Mouse (Mus musculus) heart, embryonic 12.5 days (tissue): ENCODE measurements around the gene Gm20388. TPM values are rescaled to one million over a fixed set of nuclear protein-coding genes. Genes with fewer than 3 reads are reported as not detected.

Experiments
- ATAC-seq: fragments of 200-750 bp; cut with Nextera tagmentation; 2 replicates; pipeline ENCODE4 v1.8.0; 2017; ENCODE audit warnings: moderate TSS enrichment, moderate library complexity; ENCODE audit not compliant: insufficient number of reproducible peaks, low FRiP score
- H3K27ac ChIP-seq: fragments of 300-500 bp; sonication (generic); 2 replicates; pipeline ENCODE4 v1.5.1; 2016; ENCODE audit warnings: mild to moderate bottlenecking, moderate library complexity; ENCODE audit not compliant: poor library complexity, severe bottlenecking
- H3K27me3 ChIP-seq: fragments of 300-500 bp; sonication (generic); replicated peaks from 2 replicates; pipeline ENCODE4 v1.6.1; 2016; ENCODE audit warnings: mild to moderate bottlenecking, moderate library complexity
- H3K36me3 ChIP-seq: fragments of 300-500 bp; sonication (generic); 2 replicates; pipeline ENCODE4 v1.6.1; 2016; ENCODE audit warnings: mild to moderate bottlenecking, moderate library complexity
- H3K4me1 ChIP-seq: fragments of 300-500 bp; sonication (generic); replicated peaks from 2 replicates; pipeline ENCODE4 v1.6.1; 2016; ENCODE audit warnings: mild to moderate bottlenecking
- H3K4me2 ChIP-seq: fragments of 300-500 bp; sonication (generic); 2 replicates; pipeline ENCODE4 v1.6.1; 2016; ENCODE audit warnings: mild to moderate bottlenecking, moderate library complexity
- H3K4me3 ChIP-seq: fragments of 300-500 bp; sonication (generic); 2 replicates; pipeline ENCODE4 v1.5.1; 2016; ENCODE audit warnings: mild to moderate bottlenecking
- H3K9ac ChIP-seq: fragments of 300-500 bp; sonication (generic); 2 replicates; pipeline ENCODE4 v1.6.1; 2016; ENCODE audit warnings: mild to moderate bottlenecking, moderate library complexity
- H3K9me3 ChIP-seq: fragments of 300-500 bp; sonication (generic); replicated peaks from 2 replicates; pipeline ENCODE4 v1.6.1; 2016; ENCODE audit warnings: mild to moderate bottlenecking, moderate library complexity
- WGBS: fragments of 180-500 bp; shearing (Covaris S2); methylation state at CpG from one replicate; pipeline ENCODE4 v1.1.7; 2016; 5-methylcytosine and 5-hydroxymethylcytosine counted together
- polyA plus RNA-seq: library from polyadenylated mRNA; unstranded; fragments of >200 nt; fragmentation: Nextera tagmentation; extraction: Ambion mirVana; gene quantifications from 2 replicates; pipeline ENCODE4 v1.2.1, GENCODE M21; 2016

The Gm20388 gene
- polyA plus RNA-seq, 1 experiment from 2014 or later = not detected

GRCm38 (mm10) chr8:120426105-120426504 is 515.5 kb downstream of the Gm20388 start:
- H3K36me3 ChIP-seq = no peaks in the 10 kb centered on the region
- H3K27ac ChIP-seq = peak overlapping the region; percentile 83
- no peak overlapping the region for H3K4me3 ChIP-seq
- H3K4me2 ChIP-seq = peak overlapping the region; percentile 28; the same call in 1 of the 2 replicates
- peak; percentile 1; the same call in 1 of the 2 replicates for ATAC-seq
- no peaks in the 10 kb centered on the region for H3K9me3 ChIP-seq
- peaks cover 71% of the 10 kb centered on the region for H3K4me1 ChIP-seq
- no peaks in the 10 kb centered on the region for H3K27me3 ChIP-seq
- peak overlapping the region; percentile 16; the same call in 1 of the 2 replicates for H3K9ac ChIP-seq
- 24% methylated on average over 1 of the region's 1 CpGs for WGBS

- H3K4me2 ChIP-seq = no peak overlapping the region
- no peaks in the 10 kb centered on the region for H3K27me3 ChIP-seq
- no peak for ATAC-seq
- WGBS = 55% methylated on average over 20 of the region's 20 CpGs
- peaks cover 64% of the 10 kb centered on the region for H3K4me1 ChIP-seq
- no peaks in the 10 kb centered on the region for H3K36me3 ChIP-seq
- peak overlapping the region; percentile 12; the same call in 1 of the 2 replicates for H3K27ac ChIP-seq
- H3K9ac ChIP-seq = 0 out of 2 replicates have a peak overlapping the region, but pooled peaks have one; percentile 17
- H3K9me3 ChIP-seq = no peaks in the 10 kb centered on the region
- H3K4me3 ChIP-seq = no peak overlapping the region
Observed at GRCm38 (mm10) chr8:120426622-120427385, 516.2 kb downstream of the Gm20388 start.

- WGBS = 86% methylated on average over 5 of the region's 5 CpGs
- H3K9ac ChIP-seq = no peak overlapping the region
- peaks cover 51% of the 10 kb centered on the region for H3K4me1 ChIP-seq
Observed at GRCm38 (mm10) chr8:120428492-120428891, 517.9 kb downstream of the Gm20388 start.

GRCm38 (mm10) chr8:120429116-120429515 is 518.5 kb downstream of the Gm20388 start:
- no peak overlapping the region for H3K4me2 ChIP-seq
- H3K9ac ChIP-seq = no peak overlapping the region
- no peak for ATAC-seq
- H3K9me3 ChIP-seq = peaks cover 6% of the 10 kb centered on the region
- no peak overlapping the region for H3K4me3 ChIP-seq
- no peak overlapping the region for H3K27ac ChIP-seq
- H3K4me1 ChIP-seq = peaks cover 45% of the 10 kb centered on the region
- no peaks in the 10 kb centered on the region for H3K36me3 ChIP-seq
- H3K27me3 ChIP-seq = no peaks in the 10 kb centered on the region
- WGBS = 88% methylated on average over 1 of the region's 1 CpGs

More at GRCm38 (mm10) chr8:120428492-120428891, 517.9 kb downstream of the Gm20388 start:
- no peaks in the 10 kb centered on the region for H3K36me3 ChIP-seq
- no peaks in the 10 kb centered on the region for H3K27me3 ChIP-seq
- ATAC-seq = no peak
- H3K4me3 ChIP-seq = no peak overlapping the region
- peaks cover 1% of the 10 kb centered on the region for H3K9me3 ChIP-seq
- no peak overlapping the region for H3K27ac ChIP-seq
- H3K4me2 ChIP-seq = no peak overlapping the region

- Histone ChIP-seq H3K36me3 (no peaks in the 10 kb centered on the region), H3K9me3 (peaks cover 6% of the 10 kb centered on the region), H3K4me1 (peaks cover 27% of the 10 kb centered on the region), H3K27ac (no peak overlapping the region), H3K27me3 (peaks cover 2% of the 10 kb centered on the region; the same call in 1 of the 2 replicates), H3K4me3 (no peak overlapping the region), H3K4me2 (no peak overlapping the region), H3K9ac (no peak overlapping the region)
- 83% methylated on average over 12 of the region's 12 CpGs for WGBS
- no peak for ATAC-seq
Observed at GRCm38 (mm10) chr8:120431042-120431441, 520.4 kb downstream of the Gm20388 start.

GRCm38 (mm10) chr8:120432438-120432837 is 521.8 kb downstream of the Gm20388 start:
- H3K27ac ChIP-seq = no peak overlapping the region
- H3K9ac ChIP-seq = no peak overlapping the region
- ATAC-seq = no peak
- no peaks in the 10 kb centered on the region for H3K36me3 ChIP-seq
- peaks cover 6% of the 10 kb centered on the region for H3K9me3 ChIP-seq
- 59% methylated on average over 7 of the region's 7 CpGs for WGBS
- no peak overlapping the region for H3K4me3 ChIP-seq
- H3K27me3 ChIP-seq = peaks cover 8% of the 10 kb centered on the region
- H3K4me1 ChIP-seq = peaks cover 21% of the 10 kb centered on the region
- no peak overlapping the region for H3K4me2 ChIP-seq

GRCm38 (mm10) chr8:120433143-120433542 is 522.5 kb downstream of the Gm20388 start:
- peaks cover 15% of the 10 kb centered on the region for H3K27me3 ChIP-seq
- H3K9me3 ChIP-seq = peaks cover 6% of the 10 kb centered on the region
- H3K27ac ChIP-seq = no peak overlapping the region
- H3K9ac ChIP-seq = no peak overlapping the region
- H3K4me2 ChIP-seq = no peak overlapping the region
- 87% methylated on average over 7 of the region's 7 CpGs for WGBS
- H3K36me3 ChIP-seq = no peaks in the 10 kb centered on the region
- peaks cover 14% of the 10 kb centered on the region for H3K4me1 ChIP-seq
- ATAC-seq = no peak
- H3K4me3 ChIP-seq = no peak overlapping the region

- Histone ChIP-seq H3K4me1 (peaks cover 15% of the 10 kb centered on the region), H3K9me3 (peaks cover 6% of the 10 kb centered on the region), H3K9ac (no peak overlapping the region), H3K36me3 (no peaks in the 10 kb centered on the region), H3K27ac (no peak overlapping the region), H3K27me3 (peaks cover 20% of the 10 kb centered on the region), H3K4me2 (no peak overlapping the region), H3K4me3 (no peak overlapping the region)
- ATAC-seq = no peak
- WGBS = 83% methylated on average over 1 of the region's 1 CpGs
Observed at GRCm38 (mm10) chr8:120433734-120434133, 523.1 kb downstream of the Gm20388 start.

GRCm38 (mm10) chr8:120435781-120436180 is 525.1 kb downstream of the Gm20388 start:
- WGBS = 85% methylated on average over 15 of the region's 15 CpGs
- no peak overlapping the region for H3K4me3 ChIP-seq
- peaks cover 29% of the 10 kb centered on the region for H3K27me3 ChIP-seq
- no peak for ATAC-seq
- no peak overlapping the region for H3K9ac ChIP-seq
- H3K9me3 ChIP-seq = peaks cover 6% of the 10 kb centered on the region
- H3K4me2 ChIP-seq = no peak overlapping the region
- H3K36me3 ChIP-seq = no peaks in the 10 kb centered on the region
- H3K27ac ChIP-seq = no peak overlapping the region
- peaks cover 23% of the 10 kb centered on the region for H3K4me1 ChIP-seq

GRCm38 (mm10) chr8:120436491-120437030 is 525.9 kb downstream of the Gm20388 start:
- H3K9ac ChIP-seq = 0 out of 2 replicates have a peak overlapping the region, but pooled peaks have one; percentile 13
- peaks cover 31% of the 10 kb centered on the region for H3K27me3 ChIP-seq
- H3K36me3 ChIP-seq = no peaks in the 10 kb centered on the region
- H3K9me3 ChIP-seq = peaks cover 6% of the 10 kb centered on the region
- no peak for ATAC-seq
- H3K4me3 ChIP-seq = no peak overlapping the region
- peaks cover 28% of the 10 kb centered on the region for H3K4me1 ChIP-seq
- H3K4me2 ChIP-seq = no peak overlapping the region
- H3K27ac ChIP-seq = no peak overlapping the region
- 59% methylated on average over 5 of the region's 5 CpGs for WGBS

- H3K36me3 ChIP-seq = no peaks in the 10 kb centered on the region
- no peak overlapping the region for H3K4me2 ChIP-seq
- peaks cover 31% of the 10 kb centered on the region for H3K27me3 ChIP-seq
- H3K9me3 ChIP-seq = peaks cover 6% of the 10 kb centered on the region
- H3K27ac ChIP-seq = no peak overlapping the region
- no peak overlapping the region for H3K4me3 ChIP-seq
- 71% methylated on average over 1 of the region's 1 CpGs for WGBS
- H3K9ac ChIP-seq = no peak overlapping the region
- H3K4me1 ChIP-seq = peaks cover 35% of the 10 kb centered on the region
- no peak for ATAC-seq
Observed at GRCm38 (mm10) chr8:120437207-120437606, 526.6 kb downstream of the Gm20388 start.
